Mouse (Mus musculus) left cerebral cortex, adult 8-10 months (tissue): ENCODE measurements around the gene Smim15. TPM values are rescaled to one million over a fixed set of nuclear protein-coding genes. Genes with fewer than 3 reads are reported as not detected.

Source experiments
- DNase-seq, 2 experiments: peaks; one replicate each; pipeline ENCODE4 v3.0.0; 2022; ENCODE audit warnings: low spot score in 2 of 2
- total RNA-seq, 4 experiments: library from RNA; stranded (reverse); gene quantifications; 2 replicates each; pipeline ENCODE4 v1.2.4; 2022

Gene Smim15
- total RNA-seq, 4 experiments from 2014 or later = 39.2 to 48.6 (median 45.1) TPM

DNA sequence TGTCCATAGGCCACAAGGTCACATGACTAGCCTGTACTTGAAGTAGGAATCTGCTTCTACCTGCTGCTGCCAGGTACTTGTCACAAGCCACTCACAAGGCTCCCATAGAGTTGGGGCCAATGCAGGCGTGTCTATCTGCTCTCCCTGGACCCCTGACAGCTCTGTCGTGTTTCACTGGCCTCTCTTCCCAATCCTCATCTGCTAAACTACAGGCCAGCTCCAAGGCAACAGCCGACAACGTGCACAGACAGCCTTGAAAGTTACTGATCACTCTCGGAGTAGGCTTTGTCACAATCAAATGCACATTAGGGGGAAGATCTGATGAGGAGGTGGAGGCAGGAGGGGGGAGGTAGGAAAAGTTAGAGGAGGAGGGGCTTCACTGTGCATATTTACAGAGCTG is 18.7 kb downstream of the Smim15 start:
- no peak for DNase-seq

DNA sequence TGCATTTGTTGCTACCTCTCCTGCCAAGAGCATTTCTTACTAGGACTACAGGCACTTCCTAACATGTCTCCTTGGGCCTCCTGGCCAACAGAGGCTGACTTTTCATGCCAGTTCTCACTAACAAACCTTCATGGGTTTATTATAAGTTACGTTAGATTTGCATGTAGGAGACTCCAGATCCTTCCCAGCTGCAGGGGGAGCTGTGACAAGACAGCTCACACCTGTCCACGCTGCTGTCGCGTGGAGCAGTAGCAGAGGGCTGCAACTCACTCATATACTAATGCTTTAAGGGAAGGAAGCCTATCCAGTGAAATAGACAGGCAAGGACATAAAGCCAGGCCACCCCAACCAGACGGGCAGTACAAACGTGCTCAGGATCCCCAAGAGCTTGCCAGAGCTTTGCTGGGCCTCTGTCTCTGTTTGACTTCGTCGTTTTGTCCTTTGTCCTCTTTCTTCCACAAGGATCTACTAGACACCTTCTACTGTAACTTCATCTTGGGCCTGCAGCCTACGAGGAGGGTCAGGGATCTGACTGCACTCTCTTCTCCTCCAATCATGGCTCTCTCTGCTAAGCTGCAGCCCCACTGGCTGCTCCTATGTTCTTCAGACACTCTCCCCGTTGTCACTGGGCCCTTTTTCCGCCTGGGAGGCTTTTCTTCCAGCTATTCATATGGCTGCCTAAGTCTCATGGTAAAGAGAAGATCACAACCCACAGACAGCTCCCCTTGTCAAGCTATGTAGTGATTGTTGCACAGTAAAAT is 19.3 kb downstream of the Smim15 start:
- no peak for DNase-seq

DNA sequence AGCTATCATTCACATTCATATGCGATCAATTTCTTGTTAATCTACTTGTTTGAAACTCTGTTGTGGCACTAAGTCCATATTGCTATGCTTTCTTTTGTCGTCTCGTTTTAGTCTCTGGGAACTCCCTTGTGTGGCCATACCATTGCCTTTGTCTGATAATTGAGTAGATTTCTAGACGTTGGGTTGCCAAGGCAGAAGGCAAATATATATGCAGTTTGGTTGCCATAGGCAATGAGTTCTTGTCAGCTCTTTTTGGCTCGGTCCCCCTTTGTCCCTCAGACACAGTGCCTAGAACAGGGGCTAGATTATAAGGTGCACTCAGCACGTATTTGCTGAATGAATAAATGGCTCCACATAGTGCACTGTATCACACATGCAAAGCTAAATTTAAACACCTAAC is 20.1 kb downstream of the Smim15 start:
- no peak for DNase-seq

DNA sequence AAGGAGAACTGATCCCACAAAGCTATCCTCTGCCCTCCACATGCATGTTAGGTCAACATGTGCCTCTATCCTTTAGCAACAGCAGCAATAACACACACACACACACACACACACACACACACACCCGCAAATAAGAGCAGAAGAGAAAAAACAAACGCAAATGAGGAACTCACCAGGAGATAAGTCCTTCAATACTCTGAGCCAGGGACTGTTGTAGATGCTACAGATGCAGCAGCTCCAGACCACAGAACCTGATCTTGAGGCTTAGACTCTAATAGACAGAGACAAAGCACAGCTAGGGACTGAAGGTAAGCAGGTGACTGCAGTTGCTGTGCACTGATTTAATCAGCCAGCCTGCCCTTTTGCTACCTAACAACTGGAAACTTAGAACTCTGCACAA is 21.8 kb downstream of the Smim15 start:
- no peak for DNase-seq

DNA sequence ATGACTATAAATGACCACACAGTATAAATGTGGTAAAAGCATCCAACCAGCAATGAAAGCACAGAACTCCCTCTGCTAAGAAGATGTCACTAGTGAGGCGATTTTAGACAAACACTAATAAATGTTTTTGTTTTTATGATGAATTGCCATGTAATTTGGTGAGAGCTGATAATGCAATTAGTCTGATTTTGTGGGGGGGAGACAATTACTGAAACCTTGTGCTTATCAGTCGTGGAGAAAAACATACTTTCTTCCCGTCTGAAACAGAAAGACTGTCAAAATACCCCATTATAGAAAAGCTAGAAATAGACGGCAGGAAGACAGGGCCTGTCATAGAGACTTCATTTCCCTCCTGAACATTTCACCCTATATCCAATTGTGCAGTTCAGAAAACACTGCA is 24.9 kb downstream of the Smim15 start:
- DNase-seq = no peak

DNA sequence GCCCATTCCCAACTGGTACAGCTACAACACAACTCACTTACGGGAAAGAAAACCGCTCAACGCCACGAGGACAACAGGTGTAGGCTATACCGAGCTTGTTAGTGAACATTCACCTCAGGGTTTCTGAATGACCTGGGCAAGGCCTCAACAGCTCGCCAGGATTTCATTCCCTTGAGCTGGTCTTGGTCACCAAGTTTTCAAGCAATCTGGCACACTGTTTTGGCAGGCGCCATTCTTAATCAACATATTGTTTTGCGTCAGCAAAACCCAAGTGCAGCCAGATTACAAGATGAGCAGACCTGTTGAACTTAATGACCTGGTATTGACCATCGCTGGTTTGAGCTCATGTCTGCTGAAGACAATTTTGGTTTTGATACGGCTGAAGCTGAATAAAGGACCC is 25.9 kb downstream of the Smim15 start:
- DNase-seq = no peak

DNA sequence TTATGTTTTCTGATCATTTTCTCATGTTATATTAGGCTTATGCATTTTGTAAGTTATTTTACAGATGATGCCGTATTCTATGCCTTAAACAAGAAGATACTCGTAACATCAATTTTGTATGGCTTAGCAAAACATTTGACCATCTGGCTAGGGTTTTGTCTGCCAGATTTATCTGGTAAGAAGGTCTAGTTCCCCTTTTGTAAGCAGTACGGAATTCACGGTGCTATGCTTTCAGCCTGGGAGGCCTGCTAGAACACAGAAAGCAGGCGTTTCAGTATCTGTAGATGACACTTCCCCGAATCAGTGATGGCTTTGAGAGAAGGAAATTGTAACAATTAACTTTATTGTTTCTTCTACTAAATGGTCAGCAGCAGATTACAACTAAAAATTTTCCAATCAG is 33.2 kb downstream of the Smim15 start:
- DNase-seq = no peak

- DNase-seq = no peak
Measured at GRCm38 (mm10) chr13:108077901-108078300, 33.7 kb downstream of the Smim15 start.

- DNase-seq = no peak
Measured at GRCm38 (mm10) chr13:108084086-108084485, 39.8 kb downstream of the Smim15 start.

- DNase-seq = no peak
Measured at GRCm38 (mm10) chr13:108086036-108086435, 41.8 kb downstream of the Smim15 start.

GRCm38 (mm10) chr13:108086724-108087123 is 42.5 kb downstream of the Smim15 start:
- DNase-seq = no peak

DNA sequence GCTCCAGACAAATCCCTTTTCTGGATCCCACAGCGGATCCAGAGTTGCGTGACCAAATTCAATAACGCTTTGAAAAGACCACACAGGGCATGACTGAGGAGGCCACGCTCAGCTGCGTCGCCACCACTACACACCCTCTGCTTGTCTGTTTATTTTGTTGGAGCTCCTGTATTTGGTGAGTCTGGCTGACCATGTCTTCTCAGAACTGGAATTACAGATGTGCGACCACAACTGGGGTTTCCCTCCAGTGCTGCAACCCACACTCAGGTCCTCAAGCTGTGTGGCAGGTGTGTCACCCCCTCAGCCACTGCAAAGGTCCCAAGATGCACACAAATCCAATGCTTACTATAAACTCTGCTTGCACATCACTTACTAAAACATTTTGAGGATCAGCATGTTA is 48.0 kb downstream of the Smim15 start:
- no peak for DNase-seq

DNA sequence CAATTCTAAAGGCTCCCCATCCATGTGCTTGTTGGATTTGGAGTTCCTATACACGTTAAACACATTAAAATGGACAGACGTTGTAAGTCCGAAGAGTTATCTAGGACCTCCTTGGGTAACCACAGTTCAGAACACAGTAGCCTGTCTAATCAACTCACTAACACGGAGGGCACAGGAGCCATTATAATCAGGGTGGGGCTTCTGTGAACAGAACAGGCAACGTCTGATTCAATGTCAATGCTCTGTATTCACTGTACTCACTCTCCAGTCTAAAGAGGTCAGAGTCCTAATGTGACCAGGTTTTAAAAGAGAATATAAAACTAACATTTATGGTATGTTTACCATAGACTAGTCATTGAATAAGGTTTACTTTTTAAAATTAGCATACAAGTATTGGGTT is 50.4 kb downstream of the Smim15 start:
- DNase-seq = no peak

- DNase-seq = peak; percentile 18 to 49
Measured at GRCm38 (mm10) chr13:108095617-108096016, 51.4 kb downstream of the Smim15 start.

- no peak for DNase-seq
Measured at GRCm38 (mm10) chr13:108096446-108096845, 52.2 kb downstream of the Smim15 start.

Other genes with a start within 250 kb of the Smim15 start
- gene Ndufaf2, start 114.2 kb downstream of the Smim15 start, total RNA-seq = 10 to 100 TPM; 18.7 to 25.3 (median 22.8) TPM
- 10 to 100 TPM; 15.3 to 18.6 (median 16.3) TPM for gene Ercc8, start 114.3 kb downstream of the Smim15 start, total RNA-seq
- gene Elovl7, start 170.0 kb downstream of the Smim15 start, total RNA-seq = 1 to 10 TPM; 9.0 to 9.9 (median 9.5) TPM